Mouse (Mus musculus) adrenal gland, adult 2 months (tissue): ENCODE data around the gene Unc13b. TPM values are rescaled to one million over a fixed set of nuclear protein-coding genes. Genes with fewer than 3 reads are reported as not detected.
A peak's percentile ranks its signal among the peaks of the same experiment; 100 is the strongest.

Experiments
- DNase-seq: peaks from one replicate; pipeline ENCODE4 v3.0.0; 2021
- long read RNA-seq: library from polyadenylated mRNA; stranded (forward); transcript quantifications from one replicate; pipeline ENCODE4 v2.0.0, GENCODE M21; 2021
- polyA plus RNA-seq: library from polyadenylated mRNA; depleted of rRNA; stranded (reverse); fragments of >200 nt; gene quantifications from 2 replicates; pipeline ENCODE4 v1.2.3, GENCODE M21; 2012; rRNA removed
- total RNA-seq, 2 experiments: library from RNA; stranded (reverse); gene quantifications; 2 replicates each; pipeline ENCODE4 v1.2.3; 2021

The Unc13b gene
- total RNA-seq (10 to 100 TPM; 10.6 to 11.1 TPM), polyA plus RNA-seq (6.0 and 8.6 TPM in 2 replicates)
- long read RNA-seq, result 0 reads

DNA sequence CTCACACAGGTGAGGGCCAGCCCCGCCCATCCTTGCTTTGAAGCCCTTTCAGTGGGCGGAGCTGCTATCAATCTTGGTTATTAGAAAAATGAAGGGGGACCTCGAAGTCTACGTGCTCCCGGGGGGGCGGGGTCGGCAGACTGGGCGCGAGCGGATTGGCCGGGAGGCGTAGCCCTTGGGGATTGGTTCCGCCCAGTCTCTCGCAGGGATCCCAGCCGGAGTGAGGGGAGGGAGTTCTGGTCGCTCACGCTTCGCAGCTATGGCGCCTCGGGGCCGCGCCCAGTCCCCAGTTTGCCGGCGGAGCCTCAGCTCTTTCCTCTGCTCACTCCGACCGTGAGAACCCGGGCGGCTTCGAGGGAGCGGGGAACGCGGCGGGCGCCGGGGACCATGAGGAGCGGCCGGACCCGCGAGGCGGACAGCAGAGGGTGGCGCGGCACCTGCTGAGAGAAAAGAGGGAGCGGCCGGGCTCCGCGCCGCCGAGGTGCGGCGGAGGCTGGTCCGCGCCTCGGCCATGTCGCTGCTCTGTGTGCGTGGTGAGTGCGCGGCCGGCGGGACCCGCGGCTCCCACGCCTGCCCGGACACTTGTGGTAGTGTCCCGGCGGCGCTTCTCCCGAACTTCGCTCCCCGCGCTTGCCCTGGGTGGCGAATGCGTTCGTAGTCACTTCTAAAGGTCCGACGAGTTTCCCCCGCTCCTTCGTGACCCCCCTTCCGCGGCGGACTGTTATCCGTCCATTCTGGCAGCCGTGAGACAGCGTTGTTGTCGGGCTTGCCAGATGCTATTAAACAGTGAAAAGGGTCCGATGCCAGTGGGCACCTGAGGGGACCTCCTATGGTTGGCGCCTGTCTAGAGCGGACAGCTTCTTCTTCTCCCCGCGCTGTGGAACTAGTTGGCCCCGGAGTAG lies at the start of gene Unc13b:
Unc13b (plus strand) TSS at position 201 of the 902 bp plus-strand sequence.
- DNase-seq, result peak; percentile 98

- peak; percentile 90 for DNase-seq
These were observed 48.4 kb upstream of the Unc13b start, which contains the start of gene Fancg for GRCm38 (mm10) chr4:43010161-43011038. Fancg (minus strand) TSS chr4:43010506.

DNA sequence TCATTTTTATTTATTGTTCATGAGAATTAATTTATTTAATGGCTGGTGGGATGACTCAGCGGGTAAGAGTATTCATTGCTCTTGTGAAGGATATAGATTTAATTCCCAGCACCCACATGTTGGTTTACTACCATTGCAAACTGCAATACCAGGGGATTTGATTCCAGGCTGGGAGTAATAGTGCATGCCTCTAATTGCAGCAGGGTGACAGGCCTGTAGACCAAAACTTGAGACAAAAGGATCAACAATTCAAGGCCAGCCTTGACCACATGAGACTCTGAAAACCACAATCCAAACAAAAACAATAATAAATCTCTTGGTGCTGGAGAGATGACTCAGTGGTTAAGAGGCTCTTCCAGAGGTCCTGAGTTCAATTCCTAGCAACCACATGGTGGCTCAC lies 46.7 kb upstream of the Unc13b start:
- DNase-seq, result no peak

DNA sequence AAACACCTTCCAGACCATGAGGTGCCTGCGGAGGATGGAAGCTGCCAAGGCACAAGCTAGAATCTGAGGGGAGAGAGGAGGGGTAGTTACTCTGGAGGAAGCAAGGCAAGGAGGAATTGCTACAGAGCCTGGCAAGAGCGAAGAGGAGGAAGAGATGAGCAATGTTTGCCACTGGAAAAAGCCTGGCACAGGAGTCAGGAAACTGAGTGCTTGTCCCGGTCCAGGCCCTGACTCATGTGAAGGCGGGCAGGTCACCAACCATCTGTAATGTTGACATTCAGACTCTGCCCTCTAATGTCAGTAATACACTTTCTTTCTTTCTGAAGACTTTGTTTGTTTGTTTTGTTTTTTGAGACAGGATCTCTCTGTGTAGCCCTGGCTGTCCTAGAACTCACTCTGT lies 40.6 kb upstream of the Unc13b start:
- peak; percentile 70 for DNase-seq

DNA sequence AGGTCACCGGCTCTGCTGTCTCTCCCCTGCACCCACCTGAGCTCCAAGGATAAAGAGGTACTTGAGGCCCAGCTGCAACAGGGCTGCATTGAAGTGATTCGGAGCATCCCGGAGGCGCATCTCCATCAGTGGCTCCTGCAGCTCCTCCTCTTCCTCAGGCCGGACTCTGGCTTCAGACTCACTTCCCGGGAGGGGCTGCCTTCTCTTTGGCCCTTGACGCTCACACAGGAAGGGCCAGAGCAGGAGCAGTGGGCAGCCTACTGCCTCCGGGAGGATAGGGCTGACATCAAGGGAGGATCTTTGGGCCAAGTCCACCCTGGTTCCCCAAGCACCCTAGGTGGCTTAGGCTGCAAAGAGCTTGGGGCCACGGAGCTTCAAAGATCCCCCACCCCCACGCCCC lies 39.6 kb upstream of the Unc13b start:
- no peak for DNase-seq

GRCm38 (mm10) chr4:43019641-43020465 lies 38.9 kb upstream of the Unc13b start:
- no peak for DNase-seq

DNA sequence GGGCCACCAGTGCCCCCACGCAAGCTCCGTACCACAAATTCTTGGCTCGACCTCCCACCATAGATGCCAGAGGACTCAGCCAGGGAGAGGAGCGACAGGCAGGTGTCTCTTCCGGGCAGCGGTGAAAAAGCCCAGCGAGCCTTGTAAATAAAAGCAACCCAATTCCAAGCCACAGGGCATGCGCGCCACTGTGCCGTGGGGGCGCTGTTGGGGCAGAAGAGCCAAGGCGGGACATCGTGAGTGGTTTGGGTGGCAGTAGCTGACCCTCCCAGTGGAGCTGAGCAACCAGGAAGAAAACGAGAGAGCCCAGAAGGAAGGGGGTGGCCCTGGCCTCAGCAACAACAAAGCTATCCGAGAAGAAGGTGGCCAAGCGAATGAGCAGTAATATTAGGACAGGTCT lies 37.9 kb upstream of the Unc13b start:
- no peak for DNase-seq

DNA sequence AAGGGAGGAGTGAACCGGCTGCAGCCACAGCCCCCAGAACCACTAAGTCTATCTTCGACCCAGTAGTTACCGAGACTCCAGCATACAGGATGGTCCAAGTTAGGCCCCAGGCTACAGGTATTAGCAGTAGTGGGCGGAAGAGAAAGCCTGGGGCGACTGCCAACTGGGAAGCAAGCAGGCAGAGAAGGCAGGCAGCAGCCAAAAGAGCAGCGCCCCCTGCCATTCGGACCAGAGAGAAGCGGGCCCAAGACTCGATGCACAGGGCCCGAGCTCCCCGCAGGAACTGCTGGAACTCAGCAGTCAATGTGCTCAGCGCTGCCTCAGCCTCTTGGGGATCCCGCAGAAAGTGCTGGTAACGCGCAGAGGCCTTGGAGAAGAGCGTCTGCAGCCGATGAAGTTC lies 37.4 kb upstream of the Unc13b start:
- no peak for DNase-seq

DNA sequence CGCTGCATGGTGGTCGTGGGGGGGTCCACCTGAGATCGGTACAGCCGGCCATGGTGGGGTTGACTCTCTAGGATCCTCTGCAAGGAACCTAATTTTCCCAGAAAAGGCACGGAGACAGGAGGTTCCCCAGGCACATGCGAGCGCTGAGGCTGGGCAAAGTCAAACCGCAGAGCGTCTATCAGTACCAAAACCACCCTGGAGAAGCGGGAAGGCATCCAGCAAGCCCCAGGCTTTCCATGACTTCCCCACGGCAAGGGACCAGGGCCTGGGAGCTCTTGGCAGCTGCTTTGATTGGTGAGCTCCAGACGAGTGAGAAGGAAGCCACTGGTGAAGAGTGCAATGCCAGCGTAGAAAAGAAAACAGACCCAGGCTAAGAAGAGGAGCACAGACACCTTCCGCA lies 34.1 kb upstream of the Unc13b start:
- no peak for DNase-seq

GRCm38 (mm10) chr4:43025084-43025960 lies 33.4 kb upstream of the Unc13b start, which contains the start of gene Pigo:
Pigo (minus strand) TSS chr4:43025819.
- peak; percentile 96 for DNase-seq

- peak; percentile 78 for DNase-seq
These were observed 29.6 kb upstream of the Unc13b start for GRCm38 (mm10) chr4:43029121-43029520.

DNA sequence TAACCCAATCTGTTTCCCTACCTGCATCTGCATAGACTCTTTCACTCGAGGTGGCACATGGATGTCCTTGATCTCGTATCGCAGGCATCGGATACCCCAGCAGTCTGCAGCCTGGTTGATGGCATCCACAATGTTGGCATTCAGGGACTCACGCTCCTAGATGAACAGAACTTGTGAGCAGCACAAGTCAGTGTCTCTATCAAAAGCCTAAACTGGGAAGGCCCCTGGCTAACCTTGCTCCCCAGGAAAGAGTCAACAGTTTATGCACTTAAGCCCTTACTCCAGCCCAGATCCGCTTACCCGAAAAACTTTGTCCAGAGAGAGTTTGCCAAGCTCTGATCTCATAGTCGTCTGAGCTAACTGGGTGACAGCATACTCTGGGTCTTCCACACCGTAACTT lies 29.0 kb upstream of the Unc13b start:
- no peak for DNase-seq

DNA sequence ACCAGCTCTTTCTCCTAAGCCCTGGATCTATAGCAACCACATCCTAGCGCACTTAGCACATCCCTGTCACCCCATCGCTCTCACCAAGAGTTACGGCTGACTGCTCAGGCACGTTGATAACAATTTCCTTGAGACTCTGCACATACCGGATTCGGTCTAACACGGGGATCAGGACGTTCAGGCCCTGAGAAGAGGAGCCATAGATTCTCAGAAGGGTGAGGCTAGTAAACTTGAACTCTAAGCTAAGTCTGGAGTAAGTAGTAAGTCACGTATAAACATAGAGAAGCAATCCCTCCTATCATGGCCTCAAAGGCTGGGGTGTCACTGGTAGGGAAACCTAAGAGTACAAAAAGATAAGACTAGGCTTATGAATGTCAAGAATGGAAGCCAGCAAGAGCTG lies 28.4 kb upstream of the Unc13b start:
- no peak for DNase-seq

- no peak for DNase-seq
These were observed 27.9 kb upstream of the Unc13b start for GRCm38 (mm10) chr4:43030780-43031230.

DNA sequence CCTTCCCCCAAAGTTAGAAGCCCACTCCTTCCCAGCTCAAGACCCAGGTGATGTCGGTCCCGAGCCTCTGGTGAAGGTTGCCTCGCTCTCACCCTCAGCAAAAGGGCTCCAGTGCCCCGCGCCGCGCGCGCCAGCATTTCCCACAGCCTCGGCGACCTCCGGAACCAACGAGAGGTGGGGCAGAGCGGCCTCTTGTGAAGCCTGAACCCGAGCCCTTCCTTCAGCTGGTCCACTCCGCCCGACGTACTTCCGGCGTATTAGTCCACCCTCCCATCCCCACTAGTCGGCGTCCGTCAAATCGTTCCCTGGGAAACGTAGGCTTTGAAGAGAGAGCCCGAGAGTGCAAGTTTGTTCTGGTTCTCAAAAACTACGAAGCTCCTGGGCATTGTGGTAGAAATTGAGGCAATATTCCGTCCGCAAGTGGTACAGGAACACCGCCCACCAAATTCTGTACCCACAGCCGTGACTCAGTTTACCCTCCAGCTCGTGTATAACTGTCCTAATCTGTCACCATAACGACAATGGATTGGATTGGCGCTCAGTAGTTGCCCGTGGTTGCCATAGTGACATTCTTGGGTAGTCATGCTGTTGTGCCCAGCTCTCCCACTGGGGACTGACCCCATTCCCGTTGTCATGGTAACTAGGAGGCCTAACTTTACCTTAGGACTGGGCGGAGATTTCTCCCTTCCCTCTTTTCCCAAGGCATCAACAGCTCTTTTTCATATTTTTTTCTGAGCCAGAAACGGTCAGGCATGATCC lies 27.3 kb upstream of the Unc13b start, which contains the start of gene Stoml2:
Stoml2 (minus strand) TSS at position 474 of the 759 bp plus-strand sequence.
- DNase-seq, result peak; percentile 94

- no peak for DNase-seq
These were observed 26.3 kb upstream of the Unc13b start for GRCm38 (mm10) chr4:43032501-43032900.

GRCm38 (mm10) chr4:43033481-43033880 lies 25.3 kb upstream of the Unc13b start:
- no peak for DNase-seq

DNA sequence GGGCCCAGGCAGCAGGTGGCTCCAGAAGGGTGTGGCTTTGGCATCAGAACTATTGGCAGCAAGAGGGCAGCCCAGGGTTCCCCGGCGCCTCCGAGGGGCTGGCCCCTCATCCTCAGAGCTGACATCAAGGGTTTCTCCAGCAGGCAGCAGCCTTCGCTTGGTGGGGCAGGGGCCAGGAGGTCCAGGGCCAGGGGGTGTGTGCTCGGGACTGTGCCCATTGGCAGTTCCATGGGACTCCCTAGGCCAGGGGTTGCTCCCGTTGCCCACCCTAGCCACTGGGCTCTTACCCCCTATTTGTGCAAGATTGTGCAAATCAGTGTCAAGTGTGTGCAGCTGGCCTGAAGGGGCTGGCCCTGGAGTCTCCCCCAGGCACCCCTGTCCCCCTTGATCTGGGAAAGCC lies 22.9 kb upstream of the Unc13b start:
- DNase-seq, result no peak

DNA sequence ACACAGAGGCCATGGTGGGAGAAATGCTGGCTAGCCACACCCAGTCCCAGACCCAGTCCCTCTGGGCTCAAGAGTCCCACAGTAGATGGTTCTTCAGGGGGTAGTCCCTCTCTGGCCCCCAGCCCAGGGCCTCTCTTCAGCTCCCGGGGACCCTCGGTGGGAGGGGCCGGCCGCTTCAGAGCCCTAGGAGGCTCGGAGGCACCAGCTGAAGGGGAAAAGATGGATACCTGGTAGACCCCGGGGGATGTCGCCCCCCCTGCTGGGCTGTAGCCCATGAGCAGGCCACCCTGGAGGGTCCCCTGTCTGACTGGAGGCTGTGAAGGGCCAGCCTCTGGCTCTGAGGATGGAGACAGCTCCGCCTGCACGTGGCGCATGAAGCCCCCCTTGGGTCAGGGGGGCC lies 22.4 kb upstream of the Unc13b start:
- DNase-seq, result no peak
